Mouse (Mus musculus): ENCODE results near the gene Akr1c12.

DNA sequence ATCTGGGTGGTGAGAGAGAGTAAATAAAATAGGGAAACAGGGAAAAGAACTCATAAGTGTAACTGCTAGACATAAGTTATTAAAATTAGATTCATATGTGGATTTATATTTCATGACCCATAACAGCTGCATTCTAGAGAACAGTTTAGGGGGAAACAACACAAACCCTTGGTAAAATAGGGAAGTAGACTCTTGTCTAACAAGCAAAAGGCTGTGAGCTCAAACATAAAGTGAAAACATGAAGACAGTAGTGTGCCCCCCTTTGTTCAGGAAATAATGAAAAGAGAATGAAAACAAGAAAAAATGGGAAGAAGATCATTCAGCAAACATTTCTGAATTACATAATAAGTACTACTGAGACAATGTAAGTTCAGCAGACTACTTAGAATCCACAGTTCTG lies 8.4 kb downstream of the Akr1c12 start:
- TF ChIP-seq POLR2A (IDR thresholded peaks at IDR 0.05; ENCODE audit: low read depth, low read length) (no peak), CTCF (IDR thresholded peaks at IDR 0.05; ENCODE audit: extremely low read depth, insufficient read length, insufficient replicate concordance, low read depth, low read length) (no peak)
